Mouse (Mus musculus): ENCODE results near the gene Ttc21a. TPM values are rescaled to one million over a fixed set of nuclear protein-coding genes. Genes with fewer than 3 reads are reported as not detected.

Gene Ttc21a
- total and polyA plus RNA-seq, 3 experiments, result 0.21 to 0.47 TPM; not detected in 1

GRCm38 (mm10) chr9:120016956-120017355 lies 79.5 kb downstream of the Ttc21a start:
- no peaks in the 10 kb centered on the region for H3K79me2 ChIP-seq (replicated peaks; ENCODE audit: control insufficient read depth, extremely low read depth, insufficient read depth, poor library complexity, severe bottlenecking)
- no peaks in the 10 kb centered on the region for H3K9me3 ChIP-seq (replicated peaks; ENCODE audit: low read length)
- H3K4me3 ChIP-seq (replicated peaks in 1 of 3; ENCODE audit: low read depth in 2 of 3, low read length in 2 of 3, poor library complexity in 1 of 3), result no peak overlapping the region
- no peak for DNase-seq (ENCODE audit: extremely low read depth)
- H3K36me3 ChIP-seq (replicated peaks in 1 of 2; ENCODE audit: control insufficient read depth in 1 of 2, insufficient read depth in 1 of 2, low read length in 1 of 2), result no peaks in the 10 kb centered on the region
- TF ChIP-seq MYC (IDR thresholded peaks at IDR 0.05; ENCODE audit: low read depth, low read length) (no peak), ZC3H11A (IDR thresholded peaks at IDR 0.05; ENCODE audit: low read depth, low read length) (no peak), RCOR1 (conservative IDR thresholded peaks at IDR 0.05; ENCODE audit: low read depth, low read length) (no peak), CHD1 (IDR thresholded peaks at IDR 0.05; ENCODE audit: low read depth, low read length) (no peak), GABPA (IDR thresholded peaks at IDR 0.05; ENCODE audit: insufficient replicate concordance, low read depth, low read length) (no peak), EP300 (IDR thresholded peaks at IDR 0.05; ENCODE audit: low read length) (no peak), JUND (conservative IDR thresholded peaks at IDR 0.05; ENCODE audit: low read depth, low read length) (no peak), NELFE (IDR thresholded peaks at IDR 0.05; ENCODE audit: low read depth, low read length) (no peak), MAZ (IDR thresholded peaks at IDR 0.05; ENCODE audit: low read depth, low read length) (no peak), CHD2 (IDR thresholded peaks at IDR 0.05; ENCODE audit: low read length) (no peak), ELF1 (IDR thresholded peaks at IDR 0.05; ENCODE audit: low read depth, low read length) (no peak), HCFC1 (IDR thresholded peaks at IDR 0.05; ENCODE audit: low read depth, low read length) (no peak), JUN (IDR thresholded peaks at IDR 0.05; ENCODE audit: insufficient read depth, low read depth, low read length) (no peak), UBTF (IDR thresholded peaks at IDR 0.05; ENCODE audit: low read depth, low read length) (no peak), USF1 (IDR thresholded peaks at IDR 0.05; ENCODE audit: low read depth, low read length) (no peak), POLR2A (IDR thresholded peaks at IDR 0.05; ENCODE audit: low read depth, low read length) (no peak), SMC3 (IDR thresholded peaks at IDR 0.05; ENCODE audit: low read depth, low read length) (no peak), IRF4 (IDR thresholded peaks at IDR 0.05; ENCODE audit: low read depth, low read length) (no peak)
- peaks cover 84% of the 10 kb centered on the region for H3K27me3 ChIP-seq (replicated peaks)
- no peak overlapping the region for H3K9ac ChIP-seq (ENCODE audit: insufficient read depth, low read depth)
- peaks cover 2 to 26% of the 10 kb centered on the region in 2 experiments; a peak in 2 of 4 replicates for H3K4me1 ChIP-seq (ENCODE audit: control insufficient read depth in 1 of 2, insufficient read depth in 2 of 2)
- H3K4me2 ChIP-seq (ENCODE audit: insufficient read depth, low read depth, poor library complexity, severe bottlenecking), result no peak overlapping the region
- in situ Hi-C loops (cut with MboI; ENCODE audit: low pct_ligation_motif_present, low pct_unique_long_range_greater_than_20kb, low sequenced_read_pairs), result loop anchor here (5.0 kb wide), 1 partner anchor 50 kb away; no protein-coding TSS in a partner anchor
- no peak overlapping the region for H3K27ac ChIP-seq (ENCODE audit: insufficient read depth, low read depth)
- dilution Hi-C loops (cut with MboI; ENCODE audit: extremely low pct_ligation_motif_present, extremely low pct_unique_long_range_greater_than_20kb, low sequenced_read_pairs), result no loop called here

Other genes with a start within 250 kb of the Ttc21a start
- gene Scn10a, start 218.3 kb upstream of the Ttc21a start, total RNA-seq (2012; rRNA removed), result not detected in 2 replicates
- gene Scn10a, start 218.3 kb upstream of the Ttc21a start, total RNA-seq (2014; rRNA removed), result not detected in 2 replicates
- gene Scn10a, start 218.3 kb upstream of the Ttc21a start, polyA plus RNA-seq (2012; ENCODE audit: insufficient read length, low read depth), result not detected in 2 replicates
- gene Scn11a, start 112.2 kb upstream of the Ttc21a start, total RNA-seq (2012; rRNA removed), result 0.04 and 0.13 TPM in 2 replicates
- 0.13 and 0.23 TPM in 2 replicates for gene Scn11a, start 112.2 kb upstream of the Ttc21a start, total RNA-seq (2014; rRNA removed)
- 0.54 and 0.63 TPM in 2 replicates for gene Scn11a, start 112.2 kb upstream of the Ttc21a start, polyA plus RNA-seq (2012; ENCODE audit: insufficient read length, low read depth)
- gene Wdr48, start 42.7 kb upstream of the Ttc21a start, total RNA-seq (2012; rRNA removed), result 26.7 and 26.9 TPM in 2 replicates
- 31.0 and 32.3 TPM in 2 replicates for gene Wdr48, start 42.7 kb upstream of the Ttc21a start, total RNA-seq (2014; rRNA removed)
- 31.6 and 32.0 TPM in 2 replicates for gene Wdr48, start 42.7 kb upstream of the Ttc21a start, polyA plus RNA-seq (2012; ENCODE audit: insufficient read length, low read depth)
- 10.9 and 12.6 TPM in 2 replicates for gene Gorasp1, start within 50 bp of the Ttc21a start, total RNA-seq (2012; rRNA removed)
- 8.7 TPM in 2 replicates for gene Gorasp1, start within 50 bp of the Ttc21a start, total RNA-seq (2014; rRNA removed)
- 8.6 and 9.2 TPM in 2 replicates for gene Gorasp1, start within 50 bp of the Ttc21a start, polyA plus RNA-seq (2012; ENCODE audit: insufficient read length, low read depth)
- gene Csrnp1, start 47.1 kb downstream of the Ttc21a start, total RNA-seq (2012; rRNA removed), result 15.5 and 15.7 TPM in 2 replicates
- 5.7 and 8.6 TPM in 2 replicates for gene Csrnp1, start 47.1 kb downstream of the Ttc21a start, total RNA-seq (2014; rRNA removed)
- 7.8 and 8.1 TPM in 2 replicates for gene Csrnp1, start 47.1 kb downstream of the Ttc21a start, polyA plus RNA-seq (2012; ENCODE audit: insufficient read length, low read depth)
- gene Xirp1, start 86.0 kb downstream of the Ttc21a start, total RNA-seq (2012; rRNA removed), result not detected in 2 replicates
- not detected in 2 replicates for gene Xirp1, start 86.0 kb downstream of the Ttc21a start, total RNA-seq (2014; rRNA removed)
- not detected in 2 replicates for gene Xirp1, start 86.0 kb downstream of the Ttc21a start, polyA plus RNA-seq (2012; ENCODE audit: insufficient read length, low read depth)
- gene Cx3cr1, start 132.3 kb downstream of the Ttc21a start, total RNA-seq (2012; rRNA removed), result not detected in 2 replicates
- gene Cx3cr1, start 132.3 kb downstream of the Ttc21a start, total RNA-seq (2014; rRNA removed), result not detected in 2 replicates
- gene Cx3cr1, start 132.3 kb downstream of the Ttc21a start, polyA plus RNA-seq (2012; ENCODE audit: insufficient read length, low read depth), result 0.06 and 0.08 TPM in 2 replicates
- not detected in 2 replicates for gene Ccr8, start 154.5 kb downstream of the Ttc21a start, total RNA-seq (2012; rRNA removed)
- gene Ccr8, start 154.5 kb downstream of the Ttc21a start, total RNA-seq (2014; rRNA removed), result not detected in 2 replicates
- not detected in 2 replicates for gene Ccr8, start 154.5 kb downstream of the Ttc21a start, polyA plus RNA-seq (2012; ENCODE audit: insufficient read length, low read depth)
- 20.3 and 25.3 TPM in 2 replicates for gene Slc25a38, start 172.8 kb downstream of the Ttc21a start, total RNA-seq (2012; rRNA removed)
- gene Slc25a38, start 172.8 kb downstream of the Ttc21a start, total RNA-seq (2014; rRNA removed), result 22.3 and 24.3 TPM in 2 replicates
- gene Slc25a38, start 172.8 kb downstream of the Ttc21a start, polyA plus RNA-seq (2012; ENCODE audit: insufficient read length, low read depth), result 24.4 and 26.1 TPM in 2 replicates
- gene Rpsa, start 190.1 kb downstream of the Ttc21a start, total RNA-seq (2012; rRNA removed), result 3,568 and 3,991 TPM in 2 replicates
- 4,012 and 4,053 TPM in 2 replicates for gene Rpsa, start 190.1 kb downstream of the Ttc21a start, total RNA-seq (2014; rRNA removed)
- 3,250 and 3,563 TPM in 2 replicates for gene Rpsa, start 190.1 kb downstream of the Ttc21a start, polyA plus RNA-seq (2012; ENCODE audit: insufficient read length, low read depth)
- gene Mobp, start 212.1 kb downstream of the Ttc21a start, total RNA-seq (2012; rRNA removed), result not detected in 2 replicates
- gene Mobp, start 212.1 kb downstream of the Ttc21a start, total RNA-seq (2014; rRNA removed), result not detected in 2 replicates
- gene Mobp, start 212.1 kb downstream of the Ttc21a start, polyA plus RNA-seq (2012; ENCODE audit: insufficient read length, low read depth), result 0.17 TPM in 1 of 2 replicates, not detected in the other